Comparison of ENCODE assay signal across 9 mouse cellular contexts in the genomic region with DNA sequence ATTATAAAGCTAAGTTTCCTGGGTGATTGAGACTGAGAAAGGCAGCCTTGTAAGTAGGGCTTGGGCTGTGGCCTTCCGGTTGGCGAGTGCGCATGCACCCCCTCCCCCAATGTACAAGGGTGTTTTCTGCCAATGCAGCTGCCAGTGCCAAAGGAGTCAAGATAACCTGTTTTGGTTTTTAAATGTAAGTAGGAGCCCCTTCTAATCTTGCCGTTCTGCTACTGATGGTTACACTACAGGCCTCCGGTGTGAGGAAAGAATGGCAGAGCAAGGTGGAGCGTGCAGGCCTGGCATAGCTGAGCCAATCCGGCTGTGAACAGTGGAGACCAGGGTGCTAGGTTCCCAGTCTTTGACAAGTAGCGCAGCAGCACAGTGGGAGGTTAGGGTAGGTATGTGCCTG. TPM values are rescaled to one million over a fixed set of nuclear protein-coding genes. Genes with fewer than 3 reads are reported as not detected.
DNase-seq lines count a peak whose midpoint lies in the region; ATAC-seq lines count a peak whose summit lies in the region.
"Had no signal": no experiment of that assay in that cellular context is flagged by ENCODE, and none has a peak within 500 bp of the region (broad histone marks: within the 10 kb centered on the region; RNA-seq: fewer than 3 reads in every experiment).

No protein-coding gene starts in this region.

- peaks cover 72% of the 10 kb centered on the region for H3K27me3 ChIP-seq in heart, embryonic 13.5 days (replicated peaks)

- ATAC-seq in heart, embryonic 13.5 days (ENCODE audit: extremely low read depth, insufficient number of reproducible peaks, low FRiP score, low TSS enrichment) = no peak

- DNase-seq in heart, postnatal 36 days = no peak
- DNase-seq in frontal cortex, postnatal 36 days (ENCODE audit: low spot score in 2 of 2) = peak; percentile 75 to 78
- peak; percentile 63 to 67 for DNase-seq in left cerebral cortex, postnatal 14 days (ENCODE audit: low spot score in 2 of 2)
- DNase-seq in right cerebral cortex, postnatal 25 days = peak; percentile 73
- DNase-seq in gastrocnemius, adult 8-10 months (ENCODE audit: low spot score in 2 of 2) = no peak
- no peak for DNase-seq in kidney, adult 11 months
- no peak for DNase-seq in embryo, embryonic 10 days (ENCODE audit: low spot score)

- WGBS in heart, embryonic 13.5 days = 79% methylated on average over 8 of the region's 8 CpGs

- intact Hi-C loops in heart, postnatal 36 days (cut with DNase I) = loop anchor here (5.0 kb wide), 1 partner anchor 168 kb away; no protein-coding TSS in a partner anchor
- intact Hi-C loops in left cerebral cortex, postnatal 14 days (cut with DNase I) = loop anchor here (5.0 to 10.0 kb wide), 5 partner anchors 168 to 675 kb away; no protein-coding TSS in a partner anchor

- no peak overlapping the region; the same call in 1 of the 2 replicates for H3K4me3 ChIP-seq in heart, embryonic 13.5 days
- H3K4me3 ChIP-seq: limb, embryonic 15.5 days had no signal

- no peak overlapping the region for H3K9ac ChIP-seq in heart, embryonic 13.5 days
- H3K9ac ChIP-seq: limb, embryonic 15.5 days had no signal

- no peaks in the 10 kb centered on the region for H3K36me3 ChIP-seq in heart, embryonic 13.5 days
- H3K36me3 ChIP-seq: limb, embryonic 15.5 days had no signal

- no peaks in the 10 kb centered on the region for H3K9me3 ChIP-seq in heart, embryonic 13.5 days
- H3K9me3 ChIP-seq: limb, embryonic 15.5 days had no signal

- peak overlapping the region; percentile 20; the same call in 1 of the 2 replicates for H3K4me2 ChIP-seq in heart, embryonic 13.5 days
- H3K4me2 ChIP-seq: limb, embryonic 15.5 days had no signal

- no peak overlapping the region for H3K27ac ChIP-seq in heart, embryonic 13.5 days (replicated peaks)
- H3K27ac ChIP-seq: limb, embryonic 15.5 days had no signal

- peaks cover 20% of the 10 kb centered on the region; the same call in 1 of the 2 replicates for H3K4me1 ChIP-seq in heart, embryonic 13.5 days

RNA-seq across cellular contexts. Expression of a gene that starts 3.6 kb away (rescaled TPM):
- 3.9 and 4.7 TPM in 2 replicates for polyA plus RNA-seq in heart, embryonic 13.5 days (2015; fragmentation: Nextera tagmentation; extraction: Ambion mirVana)
- total RNA-seq in heart, postnatal 36 days (2021) = 1 to 10 TPM in 1 of 2 experiments, under 1 TPM in 1; 0.95 to 1.6 TPM
- total RNA-seq in left cerebral cortex, postnatal 14 days (2021) = 100 to 1,000 TPM; 335 to 354 TPM
- 1 to 10 TPM; 1.2 to 4.7 (median 3.4) TPM for total RNA-seq in gastrocnemius, adult 8-10 months (2022)

Comparison
In these comparisons a context has a peak if more than half of its experiments do, and no peak if none do; other contexts are left out.
1. DNase-seq: peak in frontal cortex, postnatal 36 days (2 of 2), left cerebral cortex, postnatal 14 days (2 of 2) and right cerebral cortex, postnatal 25 days (single experiment); none in heart, postnatal 36 days (0 of 2), gastrocnemius, adult 8-10 months (0 of 2), kidney, adult 11 months (single experiment) and embryo, embryonic 10 days (single experiment).
2. RNA of a gene that starts 3.6 kb away (total RNA-seq): 335 to 354 TPM in left cerebral cortex, postnatal 14 days; 1.2 to 4.7 TPM in gastrocnemius, adult 8-10 months and 0.95 to 1.6 TPM in heart, postnatal 36 days; every median in the first group is over 10 times any median in the second.